Mouse (Mus musculus) heart, adult 9 months (tissue): ENCODE results near the gene Rabif.
"Not testable (repeated sequence)": the region's sequence is repeated elsewhere in the genome, so short reads cannot be mapped to it uniquely, and the experiment has no call there.

ENCODE experiments used
- DNase-seq, 2 experiments: peaks; one replicate each; pipeline ENCODE4 v3.0.0; 2022; ENCODE audit warnings: low spot score in 2 of 2

The Rabif gene

DNA sequence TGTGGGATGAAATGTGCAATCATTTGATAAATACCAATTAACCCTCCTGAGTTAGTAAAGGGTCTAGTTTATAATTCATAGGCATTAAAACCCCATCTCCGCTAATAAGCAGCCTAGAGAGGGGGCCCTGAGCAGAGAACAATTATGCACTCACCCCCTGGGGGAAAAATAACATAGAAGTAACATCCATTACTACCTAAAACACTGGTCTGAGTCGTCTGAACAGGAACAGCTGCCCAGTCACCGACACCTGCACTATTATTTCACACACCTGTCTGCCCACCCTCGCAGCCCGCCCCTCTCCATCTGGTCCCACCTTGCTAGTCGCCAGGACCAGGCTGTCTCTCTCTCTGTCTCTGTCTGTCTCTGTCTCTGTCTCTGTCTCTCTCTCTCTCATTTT, 18.1 kb downstream of the Rabif start:
- DNase-seq: no peak

DNA sequence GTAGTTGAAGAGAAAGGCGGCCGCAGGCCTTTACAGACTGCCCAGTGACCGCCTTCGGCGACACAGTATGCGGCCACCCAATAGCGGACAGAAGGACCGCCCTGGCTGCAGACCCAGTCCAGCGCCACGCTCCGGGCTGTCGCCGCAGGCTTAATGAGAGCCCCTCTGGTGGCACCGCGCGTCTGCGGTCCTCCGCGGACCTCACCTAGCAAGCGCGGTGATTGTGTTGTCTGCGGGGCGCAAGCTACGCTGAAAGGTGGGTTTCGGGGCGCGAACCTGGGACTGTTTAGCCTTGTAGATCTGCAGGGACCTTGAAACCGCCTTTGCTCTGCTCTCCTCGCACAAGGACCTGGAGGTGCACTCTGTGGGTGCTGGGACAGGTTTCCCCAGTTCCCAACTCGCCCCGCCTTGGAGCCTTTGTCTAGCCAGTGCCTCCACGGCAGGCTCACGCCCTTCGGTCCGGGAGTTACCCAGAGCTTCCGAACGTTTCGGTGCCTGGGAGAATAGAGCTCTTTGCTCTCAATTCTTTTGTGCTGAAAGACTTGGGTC, 18.9 kb downstream of the Rabif start:
- DNase-seq: no peak

DNA sequence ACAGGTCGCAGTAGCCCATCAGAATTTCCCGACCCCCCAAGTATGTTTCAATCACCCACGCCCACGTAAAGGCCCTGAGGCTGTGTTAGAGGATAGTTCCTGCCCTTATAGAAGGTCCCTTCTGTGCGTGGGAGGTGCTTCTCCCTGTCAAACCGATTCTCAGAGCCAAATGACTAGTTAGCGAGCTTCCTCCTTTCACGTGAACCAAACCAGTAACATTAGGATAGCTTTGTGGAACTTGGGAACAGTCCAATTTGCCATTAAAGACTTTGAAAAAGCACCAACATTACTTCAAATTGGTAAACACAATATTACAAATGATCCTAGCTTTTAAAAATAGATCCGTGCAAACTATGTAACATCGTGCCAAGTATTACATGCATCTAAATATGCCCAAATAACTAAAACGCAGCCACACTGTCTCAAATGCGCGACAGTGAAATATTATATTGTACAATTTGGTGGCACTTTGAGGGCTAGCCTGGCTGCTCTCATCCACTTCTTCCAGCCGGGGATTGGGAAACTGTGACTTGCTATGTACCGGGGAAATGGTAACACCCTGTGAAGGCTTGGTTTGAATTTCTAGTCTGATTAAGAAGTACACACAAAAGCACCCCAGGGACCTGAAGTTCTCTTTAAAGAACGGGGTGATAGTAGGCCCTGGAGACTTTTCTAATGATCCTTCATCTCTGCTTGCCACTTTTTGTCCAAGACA, 19.6 kb downstream of the Rabif start:
- no peak for DNase-seq

DNA sequence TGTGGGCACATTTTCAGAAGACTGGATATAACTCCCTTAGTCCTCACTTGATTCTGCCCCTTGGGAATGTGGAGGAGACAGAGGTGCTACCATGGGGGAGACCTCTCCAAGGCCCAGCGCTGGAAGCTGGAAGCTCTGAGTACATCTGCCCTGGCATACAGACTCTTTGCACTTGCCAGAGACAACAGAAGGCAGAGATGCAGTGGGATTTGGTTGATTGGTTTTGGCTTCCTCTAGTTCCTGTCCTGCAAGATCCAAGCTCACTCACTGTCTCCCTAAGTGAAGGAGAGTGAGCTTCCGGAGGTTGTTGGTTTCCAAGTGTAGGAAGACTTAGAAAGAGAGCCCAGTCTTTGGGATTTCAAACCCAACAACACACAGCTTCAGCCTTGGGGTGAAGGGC, 21.4 kb downstream of the Rabif start:
- DNase-seq: no peak

- no peak for DNase-seq
Measured at GRCm38 (mm10) chr1:134516491-134517198, 22.2 kb downstream of the Rabif start.

- not testable (repeated sequence) for DNase-seq
Measured at GRCm38 (mm10) chr1:134517841-134518240, 23.4 kb downstream of the Rabif start.

GRCm38 (mm10) chr1:134518677-134519076, 24.2 kb downstream of the Rabif start:
- DNase-seq: peak; percentile 91 to 93

- DNase-seq: not testable (repeated sequence)
Measured at GRCm38 (mm10) chr1:134519201-134519600, 24.8 kb downstream of the Rabif start.

DNA sequence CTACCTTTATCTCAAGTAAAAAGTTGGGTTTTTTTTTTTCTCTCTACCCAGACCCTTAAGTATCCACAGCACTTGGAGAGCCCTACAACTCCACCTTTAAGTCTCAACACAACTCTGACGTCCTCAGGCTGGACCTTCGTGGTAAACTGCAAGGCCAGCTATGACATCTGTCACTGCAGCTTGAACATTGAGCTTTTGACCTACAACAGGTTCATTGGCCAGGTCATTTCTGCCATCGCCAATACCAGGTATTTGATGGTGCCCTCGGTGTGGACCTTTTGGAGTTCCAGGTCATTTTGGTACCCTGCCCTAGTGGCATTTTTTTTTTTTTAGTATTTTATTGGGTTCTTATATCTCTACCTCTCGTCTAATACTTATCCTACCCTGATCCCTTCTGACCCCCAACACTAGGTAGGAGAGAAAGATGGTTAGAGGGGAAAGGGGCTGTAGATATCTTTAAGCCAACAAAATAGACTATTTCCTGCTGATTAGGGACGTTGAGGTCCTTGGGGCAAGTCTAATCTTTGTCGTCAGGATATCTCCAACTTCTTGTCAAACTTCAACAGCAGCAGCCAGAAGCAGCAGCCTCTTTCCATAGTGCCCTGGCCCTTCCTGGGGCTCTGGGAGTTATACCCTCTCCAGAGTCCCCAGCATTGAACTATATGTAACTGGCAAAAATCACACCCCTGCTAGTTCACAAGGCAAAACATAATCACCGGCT, 25.7 kb downstream of the Rabif start:
- no peak for DNase-seq

DNA sequence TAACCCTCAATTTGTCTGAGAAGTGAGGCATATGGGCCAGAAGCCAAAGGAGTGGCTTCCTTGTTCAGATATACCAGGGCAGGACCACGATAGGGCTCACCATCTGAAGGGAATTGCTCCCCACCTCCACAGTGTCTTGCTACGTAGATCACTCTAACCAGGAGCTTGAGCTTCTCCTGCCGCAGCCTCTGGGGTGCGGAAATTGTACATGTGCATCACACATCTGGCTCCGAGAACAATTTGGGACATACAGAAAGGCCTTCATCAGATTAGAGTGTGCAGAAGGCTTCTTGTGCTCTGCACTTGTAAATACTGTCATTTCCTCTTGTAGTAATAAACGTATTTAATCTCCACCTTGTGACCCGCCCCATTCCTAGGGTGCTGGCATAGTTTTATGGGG, 26.7 kb downstream of the Rabif start:
- no peak for DNase-seq

GRCm38 (mm10) chr1:134522325-134522724, 27.9 kb downstream of the Rabif start:
- DNase-seq: no peak

DNA sequence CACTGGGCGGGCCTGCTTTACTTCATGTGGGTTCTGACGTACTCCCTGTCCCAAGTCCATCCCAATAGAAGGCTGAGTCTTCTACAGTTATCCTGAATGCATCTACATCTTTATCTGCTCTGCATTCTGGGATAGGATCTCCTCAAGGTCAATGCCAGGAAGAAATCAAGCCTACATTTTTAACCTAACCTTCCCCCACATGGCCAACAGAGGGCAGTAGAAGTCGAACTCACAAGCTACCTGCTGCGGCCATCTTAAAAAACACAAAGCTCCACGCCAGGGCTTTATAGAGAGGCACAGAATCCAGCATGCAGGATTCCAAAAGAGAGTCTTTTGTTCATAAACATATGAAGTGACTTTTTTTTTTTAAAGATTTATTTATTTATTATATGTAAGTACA, 30.0 kb downstream of the Rabif start:
- no peak for DNase-seq

- no peak for DNase-seq
Measured at GRCm38 (mm10) chr1:134525015-134525414, 30.6 kb downstream of the Rabif start.

DNA sequence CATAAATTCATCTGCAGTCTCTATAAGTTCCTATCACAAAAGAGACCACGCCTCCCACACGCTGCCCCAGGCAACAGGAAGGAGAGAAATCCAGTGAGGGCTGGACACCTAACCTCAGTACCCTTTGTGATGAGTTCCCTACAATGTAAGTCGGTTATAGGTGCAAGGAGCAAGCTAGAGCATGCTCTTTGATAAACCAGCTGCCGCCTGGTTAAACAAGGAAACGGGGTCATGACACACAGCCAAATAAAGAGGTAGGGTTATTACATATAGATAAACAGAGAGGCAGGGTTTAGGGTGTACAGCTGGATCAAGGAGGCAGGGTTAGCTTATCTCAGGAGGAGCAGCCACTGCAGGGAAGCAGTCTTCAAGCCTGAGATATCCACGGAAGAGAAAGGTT, 32.3 kb downstream of the Rabif start:
- no peak for DNase-seq

- DNase-seq: no peak
Measured at GRCm38 (mm10) chr1:134530618-134531017, 36.2 kb downstream of the Rabif start.

GRCm38 (mm10) chr1:134533710-134534109, 39.3 kb downstream of the Rabif start:
- DNase-seq: not testable (repeated sequence)

- no peak for DNase-seq
Measured at GRCm38 (mm10) chr1:134535054-134535453, 40.6 kb downstream of the Rabif start.

DNA sequence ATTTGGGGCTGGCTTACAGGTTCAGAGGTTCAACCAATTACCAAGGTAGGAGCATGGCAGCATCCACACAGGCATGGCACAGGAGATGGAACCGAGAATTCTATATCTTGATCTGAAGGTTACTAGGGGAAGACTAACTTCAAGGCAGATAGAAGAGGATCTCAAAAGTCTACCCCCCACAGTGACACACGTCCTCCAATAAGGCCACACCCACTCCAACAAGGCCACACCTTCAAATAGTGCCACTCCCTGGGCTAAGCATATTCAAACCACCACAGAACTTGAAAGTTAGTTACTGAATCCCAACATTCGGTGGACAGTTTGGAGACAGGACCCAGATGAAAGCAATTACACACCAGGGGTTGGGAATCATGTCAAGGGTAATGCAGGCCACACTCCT, 41.1 kb downstream of the Rabif start:
- DNase-seq: no peak

- no peak for DNase-seq
Measured at GRCm38 (mm10) chr1:134540610-134541009, 46.2 kb downstream of the Rabif start.

DNA sequence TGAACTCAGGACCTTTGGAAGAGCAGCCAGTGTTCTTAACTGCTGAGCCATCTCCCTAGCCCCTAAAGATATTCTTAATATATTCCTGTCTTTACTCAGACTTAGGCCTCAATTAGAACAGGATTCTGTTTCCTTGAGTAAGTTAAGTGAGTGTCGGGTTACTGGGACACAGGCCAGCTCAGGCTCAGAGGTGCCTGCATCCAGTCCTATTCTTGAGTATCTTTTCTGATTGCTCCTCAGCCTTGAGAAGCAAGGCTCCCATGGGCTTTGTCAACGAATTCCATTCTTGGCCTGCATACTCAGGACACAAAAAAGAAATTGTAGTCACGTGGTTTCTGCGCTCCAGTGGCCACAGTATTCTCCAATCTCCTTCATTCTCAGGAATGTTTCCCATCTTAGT, 53.8 kb downstream of the Rabif start:
- DNase-seq: peak in 1 of 2 experiments; percentile 18

DNA sequence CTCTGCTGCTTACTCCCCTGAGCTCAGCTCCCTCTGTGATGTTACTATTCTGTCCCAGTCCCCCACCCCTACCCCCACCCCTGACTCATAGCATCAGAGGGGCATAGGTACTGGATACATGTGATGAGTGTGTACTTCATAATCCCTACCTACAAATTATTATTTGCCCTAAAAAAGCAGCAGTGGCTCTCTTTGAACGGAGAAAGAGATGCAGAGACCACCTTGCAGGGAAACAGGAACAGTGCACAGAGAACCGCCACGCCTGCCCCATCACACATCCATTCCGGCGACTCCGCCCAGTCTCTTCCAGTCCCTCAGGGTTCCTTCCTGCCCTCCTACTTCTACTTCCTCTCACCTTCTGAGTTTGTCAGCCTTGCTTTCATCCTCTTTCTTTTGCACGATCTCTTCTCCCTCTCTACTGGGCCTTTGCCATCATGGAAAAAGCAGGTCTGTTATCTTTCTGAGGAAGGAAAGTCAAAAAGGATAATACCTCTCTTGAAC, 55.2 kb downstream of the Rabif start, which contains the start of gene Mgat4e:
Mgat4e (minus strand) TSS at position 51 of the 501 bp plus-strand sequence.
- no peak for DNase-seq

GRCm38 (mm10) chr1:134551869-134552268, 57.4 kb downstream of the Rabif start:
- DNase-seq: no peak
